Mouse (Mus musculus) CH12.LX (cell line): ENCODE data around the gene Fam50b.

Source experiments
- CHD2 ChIP-seq: IDR thresholded peaks from 2 replicates; pipeline ENCODE4 v1.6.1; 2011; ENCODE audit warnings: low read length, improper control_type of control experiment
- CTCF ChIP-seq, 2 experiments: IDR thresholded peaks in 1 of 2; conservative IDR thresholded peaks in 1 of 2; 2 replicates each; pipeline ENCODE4 v1.5.1; 2011 to 2012; ENCODE audit warnings: low read depth in 2 of 2, low read length in 2 of 2, improper control_type of control experiment in 1 of 2, inconsistent platforms in 1 of 2, mild to moderate bottlenecking in 1 of 2, moderate library complexity in 1 of 2
- E2F4 ChIP-seq: IDR thresholded peaks from 2 replicates; pipeline ENCODE4 v1.6.1; 2011; ENCODE audit warnings: low read depth, low read length, improper control_type of control experiment; ENCODE audit not compliant: insufficient replicate concordance
- KAT2A ChIP-seq: IDR thresholded peaks from 2 replicates; pipeline ENCODE4 v1.6.1; 2012; ENCODE audit warnings: low read length, improper control_type of control experiment, inconsistent platforms; ENCODE audit not compliant: insufficient replicate concordance
- NRF1 ChIP-seq: IDR thresholded peaks from 2 replicates; pipeline ENCODE4 v1.6.1; 2014; ENCODE audit warnings: low read depth, mild to moderate bottlenecking, inconsistent platforms, low read length, improper control_type of control experiment, moderate library complexity
- POLR2A ChIP-seq: IDR thresholded peaks from 2 replicates; pipeline ENCODE4 v1.6.1; 2011; ENCODE audit warnings: low read depth, mild to moderate bottlenecking, improper control_type of control experiment, low read length
- POLR2AphosphoS2 ChIP-seq: IDR thresholded peaks from 2 replicates; pipeline ENCODE4 v1.6.1; 2011; ENCODE audit warnings: low read depth, low read length, improper control_type of control experiment
- RCOR1 ChIP-seq: conservative IDR thresholded peaks from 2 replicates; pipeline ENCODE4 v1.6.1; 2012; ENCODE audit warnings: low read depth, mild to moderate bottlenecking, inconsistent platforms, low read length, improper control_type of control experiment
- SIN3A ChIP-seq: IDR thresholded peaks from 2 replicates; pipeline ENCODE4 v1.6.1; 2012; ENCODE audit warnings: low read length, improper control_type of control experiment, inconsistent platforms
- USF2 ChIP-seq: conservative IDR thresholded peaks from 2 replicates; pipeline ENCODE4 v1.6.1; 2011; ENCODE audit warnings: low read depth, low read length, improper control_type of control experiment
- ZC3H11A ChIP-seq: IDR thresholded peaks from 2 replicates; pipeline ENCODE4 v1.6.1; 2012; ENCODE audit warnings: low read depth, mild to moderate bottlenecking, inconsistent platforms, low read length, improper control_type of control experiment
- ZKSCAN1 ChIP-seq: IDR thresholded peaks from 2 replicates; pipeline ENCODE4 v1.6.1; 2012; ENCODE audit warnings: low read depth, inconsistent platforms, low read length, improper control_type of control experiment, borderline replicate concordance
- ZNF384 ChIP-seq: IDR thresholded peaks from 2 replicates; pipeline ENCODE4 v1.6.1; 2012; ENCODE audit warnings: low read depth, low read length, improper control_type of control experiment, inconsistent platforms

DNA sequence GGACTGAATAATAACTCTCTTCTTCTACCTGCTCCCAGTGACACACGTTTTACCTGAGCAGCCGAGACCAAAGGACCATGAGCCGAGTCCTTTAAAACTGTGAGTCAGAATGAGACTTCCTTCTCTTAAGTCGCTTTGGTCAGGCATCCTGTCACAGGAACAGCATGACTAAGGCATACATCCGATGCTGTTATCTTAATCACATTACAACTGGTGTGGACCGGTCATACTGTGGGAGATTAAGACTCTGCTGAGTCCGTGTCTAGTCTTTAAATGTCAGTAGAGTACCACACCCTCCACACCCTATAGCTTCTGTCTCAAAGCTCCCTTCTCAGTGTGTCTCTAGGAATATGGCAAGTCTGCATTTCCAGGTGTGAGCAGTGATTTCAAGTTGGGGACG, 50.2 kb downstream of the Fam50b start:
- TF ChIP-seq RCOR1 (no peak), CHD2 (no peak), ZC3H11A (no peak), NRF1 (no peak), ZNF384 (no peak), POLR2A (no peak), KAT2A (no peak), USF2 (no peak), POLR2AphosphoS2 (no peak), ZKSCAN1 (no peak), E2F4 (no peak), CTCF (conservative IDR thresholded peaks at IDR 0.05 in 1 of 2, IDR thresholded peaks at IDR 0.05 in 1 of 2; ENCODE audit: low read depth in 2 of 2, low read length in 2 of 2) (no peak), SIN3A (no peak)
